Mouse (Mus musculus) liver, embryonic 14.5 days (tissue): ENCODE results near the gene Zfp821.

ENCODE experiments used
- CTCF ChIP-seq: IDR thresholded peaks from 2 replicates; pipeline ENCODE4 v1.5.1; 2016; ENCODE audit warnings: antibody characterized with exemption, low read depth, control low read depth
- EP300 ChIP-seq: IDR thresholded peaks from 2 replicates; pipeline ENCODE4 v1.6.1; 2016; ENCODE audit warnings: antibody characterized with exemption, low read depth

DNA sequence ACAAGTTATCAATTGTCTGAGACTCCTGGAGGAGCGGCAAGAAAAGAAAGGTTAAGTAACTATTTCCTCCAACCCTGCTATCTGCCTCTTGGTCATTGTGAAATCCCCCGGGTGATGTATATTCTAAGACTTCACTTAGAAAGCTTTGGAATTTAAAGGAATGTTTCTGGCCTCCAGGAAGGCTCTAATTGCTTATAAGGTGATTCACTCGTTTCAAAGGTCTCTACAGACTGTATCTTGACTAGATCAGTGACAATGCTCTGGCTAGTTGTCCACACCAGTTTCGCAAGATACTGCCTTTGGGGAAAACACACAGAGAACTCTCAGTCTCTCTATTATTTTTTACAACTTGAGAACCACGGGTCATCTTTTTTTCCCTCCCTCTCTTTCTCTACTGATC is 44.9 kb downstream of the Zfp821 start:
- TF ChIP-seq CTCF (no peak), EP300 (no peak)
